Mouse (Mus musculus) naive thymus-derived CD4-positive, alpha-beta T cell, adult 2 months (primary cell): Measurements from ENCODE around the gene Gipc2.

ENCODE experiments used
- DNase-seq: peaks from one replicate; pipeline ENCODE4 v3.0.0-alpha.2; 2011; ENCODE audit warnings: low read depth

The Gipc2 gene

GRCm38 (mm10) chr3:152117941-152118340, 48.1 kb downstream of the Gipc2 start:
- DNase-seq = no peak

DNA sequence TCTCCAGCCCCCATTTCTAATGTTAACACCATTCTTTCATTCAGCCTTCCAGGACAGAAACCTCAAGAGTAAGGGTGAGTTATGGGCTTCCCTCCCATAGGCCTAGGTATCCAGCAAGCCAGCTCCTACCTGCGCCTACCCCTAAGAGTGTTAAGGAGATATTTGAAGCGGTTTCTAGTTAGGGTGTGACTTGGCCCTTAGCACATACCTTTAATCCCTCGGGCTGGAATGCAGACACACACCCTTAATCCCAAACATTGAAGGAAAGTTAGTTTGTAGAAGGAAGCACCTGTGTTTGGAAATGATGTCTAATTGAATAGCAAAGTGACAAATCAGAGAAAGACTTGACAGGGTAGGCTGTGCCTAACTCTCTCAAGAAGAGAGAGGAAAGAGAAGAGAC, 49.9 kb downstream of the Gipc2 start:
- DNase-seq = no peak

DNA sequence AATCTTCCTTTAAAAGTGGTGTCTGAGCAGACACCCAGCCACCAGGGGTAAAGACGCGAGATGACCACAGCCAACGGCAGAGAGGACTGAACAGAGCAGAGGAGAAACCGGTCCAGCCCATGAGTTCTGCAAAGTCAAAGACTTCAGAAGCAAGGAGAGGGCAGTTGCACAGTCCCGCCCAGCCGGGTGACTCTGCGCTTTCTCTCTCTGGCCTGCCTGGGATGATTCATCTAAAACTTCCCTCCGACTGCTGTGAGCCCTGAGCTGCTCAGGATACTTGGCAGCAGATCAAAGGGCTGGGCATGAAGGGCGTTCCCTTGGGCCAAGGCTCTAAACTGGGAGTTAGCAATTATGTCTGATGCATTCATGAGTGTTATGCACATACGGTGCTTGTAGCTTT, 51.2 kb downstream of the Gipc2 start:
- no peak for DNase-seq

GRCm38 (mm10) chr3:152114222-152114621, 51.8 kb downstream of the Gipc2 start:
- no peak for DNase-seq

DNA sequence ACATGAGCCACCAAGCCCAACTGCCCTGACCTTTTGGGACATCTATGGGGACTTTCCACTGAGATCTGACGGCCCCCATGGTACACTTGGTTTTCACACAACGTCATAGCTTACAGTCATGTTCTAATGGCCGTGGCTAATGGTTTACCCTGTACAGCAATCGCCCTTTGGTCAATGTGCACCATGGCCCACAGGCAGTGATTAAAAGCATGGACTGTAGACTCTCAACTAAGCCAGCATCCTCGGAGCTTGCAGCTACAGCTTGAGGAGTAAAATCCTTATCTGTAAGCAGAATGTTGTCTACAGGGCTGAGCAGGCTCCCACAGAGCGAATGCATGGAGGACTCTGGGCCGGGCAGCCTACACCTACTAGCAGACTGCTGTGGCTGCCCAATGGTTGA, 52.5 kb downstream of the Gipc2 start:
- DNase-seq = no peak

DNA sequence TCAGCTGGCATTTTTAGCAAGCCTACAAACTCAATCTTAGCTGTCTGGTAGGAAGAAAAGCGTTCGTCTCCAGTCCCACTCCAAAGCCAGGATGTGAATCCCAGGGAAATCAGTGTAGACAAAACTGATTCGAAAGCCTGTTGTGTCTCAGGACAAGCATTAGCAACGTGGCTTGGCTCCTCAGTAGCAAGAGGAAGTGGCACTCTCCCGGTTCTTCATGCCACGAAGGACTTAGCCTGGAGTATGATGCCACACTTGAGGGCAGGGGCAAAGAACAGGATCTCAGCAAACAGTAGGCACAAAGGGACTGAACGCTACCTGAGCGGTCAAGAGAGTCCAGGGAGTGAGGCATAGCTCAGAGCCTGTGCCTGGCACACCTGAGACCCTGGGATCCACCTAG, 53.4 kb downstream of the Gipc2 start:
- DNase-seq = no peak

DNA sequence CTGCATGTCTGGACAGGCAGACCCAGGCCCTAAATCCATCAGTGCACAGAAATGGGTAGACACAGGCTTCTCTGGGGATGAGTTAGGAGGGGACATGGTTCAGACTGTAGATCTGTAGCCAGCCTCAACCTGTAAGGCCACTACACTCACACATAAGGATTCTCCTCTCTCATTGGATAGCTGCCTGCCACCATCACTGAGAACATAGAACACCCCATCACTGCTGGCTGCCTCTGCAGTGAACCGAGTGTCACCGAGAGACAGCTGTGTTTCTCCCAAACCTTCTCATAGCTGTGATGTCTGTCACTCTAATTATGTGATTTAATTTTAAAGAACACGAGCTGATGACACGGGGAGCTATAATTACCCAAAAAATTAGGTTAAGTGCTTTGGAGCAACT, 54.5 kb downstream of the Gipc2 start:
- DNase-seq = no peak

GRCm38 (mm10) chr3:152111081-152111480, 54.9 kb downstream of the Gipc2 start:
- peak; percentile 57 for DNase-seq

GRCm38 (mm10) chr3:152109260-152109587, 56.8 kb downstream of the Gipc2 start:
- DNase-seq = no peak

- no peak for DNase-seq
Measured at GRCm38 (mm10) chr3:152108560-152109259, 57.3 kb downstream of the Gipc2 start.

GRCm38 (mm10) chr3:152108003-152108395, 58.0 kb downstream of the Gipc2 start:
- no peak for DNase-seq

GRCm38 (mm10) chr3:152107149-152108002, 58.7 kb downstream of the Gipc2 start:
- DNase-seq = peak; percentile 22

GRCm38 (mm10) chr3:152106225-152107148, 59.5 kb downstream of the Gipc2 start:
- no peak for DNase-seq

DNA sequence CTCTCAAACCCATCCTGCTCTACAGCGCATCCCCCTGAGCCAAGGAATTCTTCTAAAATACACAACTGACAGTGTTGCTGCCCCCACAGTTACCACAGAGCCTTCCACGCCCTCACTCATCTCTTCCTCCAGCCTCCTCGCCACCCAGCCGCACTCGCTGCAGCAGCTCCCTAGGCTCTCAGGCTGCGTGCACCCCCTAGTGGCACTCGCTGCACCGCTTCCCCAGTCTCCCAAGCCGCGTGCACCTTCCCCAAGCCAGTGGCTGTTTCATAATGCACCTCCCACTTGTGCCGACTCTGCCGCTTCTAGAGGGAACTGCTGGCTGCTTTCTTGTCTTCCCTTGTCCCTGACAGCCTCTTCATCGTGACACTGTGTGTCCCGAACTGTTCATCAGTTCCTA, 60.7 kb downstream of the Gipc2 start:
- peak; percentile 55 for DNase-seq

DNA sequence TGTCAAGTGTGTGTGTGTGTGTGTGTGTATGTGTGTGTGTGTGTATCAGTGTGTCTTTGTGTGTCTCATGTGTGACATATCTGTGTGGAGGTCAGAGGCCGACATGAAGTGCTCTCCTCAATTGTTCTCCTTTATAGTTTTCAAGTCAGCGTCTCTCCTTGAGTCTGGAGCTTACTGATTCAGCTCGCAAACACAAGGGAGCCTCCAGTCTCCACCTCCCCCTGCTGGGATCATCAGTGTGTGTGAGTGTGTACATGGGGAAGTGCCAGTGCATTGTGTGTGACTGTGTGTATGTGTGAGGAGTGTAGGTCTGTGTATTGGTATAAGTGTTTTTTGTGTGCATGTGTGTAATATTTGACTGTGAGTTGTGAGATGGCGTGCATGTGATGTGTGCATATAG, 62.6 kb downstream of the Gipc2 start:
- no peak for DNase-seq

DNA sequence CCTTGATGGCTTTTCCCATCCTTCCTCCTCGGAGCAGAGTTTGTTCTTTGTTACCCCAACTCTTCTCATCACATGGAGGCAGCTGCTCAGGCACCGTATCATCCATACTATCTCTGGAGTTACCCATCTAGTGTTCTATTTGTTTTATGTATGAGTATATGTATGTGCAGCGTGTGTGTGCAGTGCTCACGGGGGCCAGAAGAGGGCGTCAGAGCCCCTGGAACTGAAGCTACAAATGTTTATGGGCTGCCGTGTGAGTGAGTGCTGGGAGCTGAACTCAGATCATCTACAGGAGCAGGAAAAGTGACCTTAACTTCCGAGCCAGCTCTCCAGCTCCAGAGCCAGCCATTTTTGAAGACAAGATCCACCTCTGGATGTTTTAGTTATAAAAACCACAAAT, 64.6 kb downstream of the Gipc2 start:
- DNase-seq = no peak

DNA sequence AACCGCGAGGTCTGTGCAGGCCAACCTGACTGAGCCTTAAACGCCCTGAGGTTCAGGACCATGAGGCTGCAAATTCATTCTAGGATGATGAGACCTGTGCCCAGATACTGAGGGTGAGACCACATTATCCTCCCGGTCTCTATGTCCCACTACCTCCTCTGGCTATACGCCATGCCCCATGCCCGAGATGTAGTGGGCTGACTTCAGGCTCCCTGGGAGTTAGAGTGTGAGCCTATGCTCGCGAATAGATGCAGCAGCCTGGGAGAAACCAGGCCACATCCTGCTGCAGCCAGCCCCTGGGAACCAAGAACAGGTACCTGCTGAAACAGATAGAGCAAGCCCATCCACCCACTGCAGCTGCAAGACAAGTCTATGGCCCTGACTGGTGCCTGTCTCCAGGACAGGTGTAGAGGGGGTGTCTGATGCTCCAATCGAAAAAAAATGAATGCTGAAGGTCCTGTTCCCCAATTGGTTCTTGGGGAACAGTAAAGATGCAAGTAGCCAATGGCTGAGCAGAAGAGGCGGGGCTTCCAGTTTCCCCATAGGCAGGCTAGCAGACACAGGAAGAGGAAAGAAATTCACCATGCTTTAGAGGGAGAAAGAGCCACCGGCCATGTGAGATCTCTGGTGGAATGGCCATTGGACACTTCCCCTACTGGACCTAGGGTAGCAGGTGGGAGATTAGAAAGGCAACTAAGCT, 65.8 kb downstream of the Gipc2 start:
- DNase-seq = no peak

- peak; percentile 18 for DNase-seq
Measured at GRCm38 (mm10) chr3:152095030-152095429, 71.0 kb downstream of the Gipc2 start.

DNA sequence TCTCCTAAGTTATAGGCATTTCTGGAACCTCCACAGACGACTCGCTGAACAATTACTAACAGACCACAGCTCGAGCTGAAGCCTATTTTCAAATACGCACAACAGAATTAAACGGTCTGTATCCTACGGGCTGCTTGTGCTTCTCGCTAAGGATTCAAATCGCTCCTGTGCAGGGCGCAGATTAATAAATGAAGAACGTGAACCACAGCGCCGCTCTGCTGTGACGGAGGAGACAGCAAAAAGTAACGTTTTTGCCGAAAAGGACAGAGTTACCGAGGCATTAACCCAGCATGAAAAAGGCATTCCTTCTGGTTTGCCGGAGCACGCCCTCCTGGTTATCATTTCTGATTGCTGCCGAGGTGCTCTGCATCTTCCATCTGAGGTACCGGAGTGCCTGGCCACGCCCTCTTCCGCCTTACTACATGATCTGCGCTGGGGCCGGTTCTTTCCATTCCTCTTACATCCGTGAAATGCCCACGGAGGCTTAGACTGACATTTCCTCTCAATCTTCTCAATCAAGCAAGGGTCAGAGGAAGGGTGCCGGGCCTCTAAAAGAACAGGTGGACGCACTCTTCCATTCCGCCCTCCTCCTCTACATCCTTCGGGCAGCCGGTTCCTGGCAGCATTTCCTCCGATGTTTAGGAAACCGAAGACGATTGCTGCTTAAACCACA, 73.5 kb downstream of the Gipc2 start:
- peak; percentile 54 for DNase-seq

- peak; percentile 55 for DNase-seq
Measured at GRCm38 (mm10) chr3:152089178-152089577, 76.9 kb downstream of the Gipc2 start.

GRCm38 (mm10) chr3:152081381-152081780, 84.6 kb downstream of the Gipc2 start:
- no peak for DNase-seq
